Mouse (Mus musculus): ENCODE data around the gene Lzts3. TPM values are rescaled to one million over a fixed set of nuclear protein-coding genes. Genes with fewer than 3 reads are reported as not detected.

Gene Lzts3
- polyA plus RNA-seq, 1 experiment from 2014 or later, result 2.8 TPM

GRCm38 (mm10) chr2:130664102-130664701 is 21.6 kb upstream of the Lzts3 start, which contains the start of gene Ddrgk1:
Gene Ddrgk1, minus strand, starts transcription at chr2:130664659.
- peaks cover 8% of the 10 kb centered on the region; the same call in 1 of the 2 replicates for H3K4me1 ChIP-seq (ENCODE audit: control insufficient read depth, insufficient read depth, low read length)
- H3K9me3 ChIP-seq (ENCODE audit: control insufficient read depth, low read depth, low read length), result no peaks in the 10 kb centered on the region
- H3K36me3 ChIP-seq (ENCODE audit: control insufficient read depth, insufficient read depth, low read length), result peaks cover 26% of the 10 kb centered on the region; the same call in 1 of the 2 replicates
- H3K4me3 ChIP-seq (ENCODE audit: low read depth, low read length), result peak within 1 kb of the TSS; percentile 35
- H3K27ac ChIP-seq (ENCODE audit: low read length), result peak within 1 kb of the TSS; percentile 89
- peak within 1 kb of the TSS; percentile 63 for H3K4me2 ChIP-seq (replicated peaks; ENCODE audit: low read depth, low read length)
- H3K27me3 ChIP-seq (ENCODE audit: control insufficient read depth, insufficient read depth, low read length), result no peaks in the 10 kb centered on the region
- H3K9ac ChIP-seq (replicated peaks; ENCODE audit: low read depth, low read length), result peak within 1 kb of the TSS; percentile 47
- peak; percentile 97 for ATAC-seq (ENCODE audit: insufficient number of reproducible peaks, insufficient read depth, low FRiP score, low read depth)
- WGBS, result 0% methylated on average over 40 of the region's 40 CpGs

GRCm38 (mm10) chr2:130663342-130663741 is 20.7 kb upstream of the Lzts3 start:
- no peaks in the 10 kb centered on the region for H3K27me3 ChIP-seq (ENCODE audit: control insufficient read depth, insufficient read depth, low read length)
- H3K36me3 ChIP-seq (ENCODE audit: control insufficient read depth, insufficient read depth, low read length), result peaks cover 34% of the 10 kb centered on the region
- no peak for ATAC-seq (ENCODE audit: insufficient number of reproducible peaks, insufficient read depth, low FRiP score, low read depth)
- WGBS, result 90% methylated on average over 11 of the region's 11 CpGs
- H3K9me3 ChIP-seq (ENCODE audit: control insufficient read depth, low read depth, low read length), result no peaks in the 10 kb centered on the region
- H3K4me1 ChIP-seq (ENCODE audit: control insufficient read depth, insufficient read depth, low read length), result peaks cover 8% of the 10 kb centered on the region; the same call in 1 of the 2 replicates
- H3K27ac ChIP-seq (ENCODE audit: low read length), result no peak overlapping the region
- peak overlapping the region; percentile 47; the same call in 1 of the 2 replicates for H3K9ac ChIP-seq (replicated peaks; ENCODE audit: low read depth, low read length)
- peak overlapping the region; percentile 63 for H3K4me2 ChIP-seq (replicated peaks; ENCODE audit: low read depth, low read length)
- peak overlapping the region; percentile 35; the same call in 1 of the 2 replicates for H3K4me3 ChIP-seq (ENCODE audit: low read depth, low read length)

- ATAC-seq (ENCODE audit: insufficient number of reproducible peaks, insufficient read depth, low FRiP score, low read depth), result no peak
- Histone ChIP-seq H3K4me2 (replicated peaks; ENCODE audit: low read depth, low read length) (no peak overlapping the region), H3K36me3 (ENCODE audit: control insufficient read depth, insufficient read depth, low read length) (peaks cover 73% of the 10 kb centered on the region), H3K27ac (ENCODE audit: low read length) (no peak overlapping the region), H3K9me3 (ENCODE audit: control insufficient read depth, low read depth, low read length) (no peaks in the 10 kb centered on the region), H3K4me3 (ENCODE audit: low read depth, low read length) (no peak overlapping the region), H3K9ac (replicated peaks; ENCODE audit: low read depth, low read length) (no peak overlapping the region), H3K4me1 (ENCODE audit: control insufficient read depth, insufficient read depth, low read length) (peaks cover 8% of the 10 kb centered on the region; the same call in 1 of the 2 replicates), H3K27me3 (ENCODE audit: control insufficient read depth, insufficient read depth, low read length) (no peaks in the 10 kb centered on the region)
- WGBS, result 97% methylated on average over 10 of the region's 10 CpGs
Observed at GRCm38 (mm10) chr2:130658530-130658929, 15.9 kb upstream of the Lzts3 start.

- Histone ChIP-seq H3K9me3 (ENCODE audit: control insufficient read depth, low read depth, low read length) (no peaks in the 10 kb centered on the region), H3K4me3 (ENCODE audit: low read depth, low read length) (no peak overlapping the region), H3K27ac (ENCODE audit: low read length) (no peak overlapping the region), H3K27me3 (ENCODE audit: control insufficient read depth, insufficient read depth, low read length) (no peaks in the 10 kb centered on the region), H3K36me3 (ENCODE audit: control insufficient read depth, insufficient read depth, low read length) (peaks cover 80% of the 10 kb centered on the region), H3K4me2 (replicated peaks; ENCODE audit: low read depth, low read length) (no peak overlapping the region), H3K9ac (replicated peaks; ENCODE audit: low read depth, low read length) (no peak overlapping the region), H3K4me1 (ENCODE audit: control insufficient read depth, insufficient read depth, low read length) (no peaks in the 10 kb centered on the region)
- ATAC-seq (ENCODE audit: insufficient number of reproducible peaks, insufficient read depth, low FRiP score, low read depth), result no peak
- 84% methylated on average over 6 of the region's 6 CpGs for WGBS
Observed at GRCm38 (mm10) chr2:130657541-130657940, 14.9 kb upstream of the Lzts3 start.

- no peaks in the 10 kb centered on the region for H3K27me3 ChIP-seq (ENCODE audit: control insufficient read depth, insufficient read depth, low read length)
- H3K9me3 ChIP-seq (ENCODE audit: control insufficient read depth, low read depth, low read length), result no peaks in the 10 kb centered on the region
- no peak overlapping the region for H3K27ac ChIP-seq (ENCODE audit: low read length)
- WGBS, result 93% methylated on average over 9 of the region's 9 CpGs
- H3K9ac ChIP-seq (replicated peaks; ENCODE audit: low read depth, low read length), result no peak overlapping the region
- H3K36me3 ChIP-seq (ENCODE audit: control insufficient read depth, insufficient read depth, low read length), result peaks cover 77% of the 10 kb centered on the region
- H3K4me3 ChIP-seq (ENCODE audit: low read depth, low read length), result no peak overlapping the region
- no peaks in the 10 kb centered on the region for H3K4me1 ChIP-seq (ENCODE audit: control insufficient read depth, insufficient read depth, low read length)
- no peak overlapping the region for H3K4me2 ChIP-seq (replicated peaks; ENCODE audit: low read depth, low read length)
- ATAC-seq (ENCODE audit: insufficient number of reproducible peaks, insufficient read depth, low FRiP score, low read depth), result no peak
Observed at GRCm38 (mm10) chr2:130656536-130656935, 13.9 kb upstream of the Lzts3 start.

- ATAC-seq (ENCODE audit: insufficient number of reproducible peaks, insufficient read depth, low FRiP score, low read depth), result no peak
- Histone ChIP-seq H3K9me3 (ENCODE audit: control insufficient read depth, low read depth, low read length) (no peaks in the 10 kb centered on the region), H3K4me2 (replicated peaks; ENCODE audit: low read depth, low read length) (no peak overlapping the region), H3K36me3 (ENCODE audit: control insufficient read depth, insufficient read depth, low read length) (peaks cover 70% of the 10 kb centered on the region), H3K27ac (ENCODE audit: low read length) (no peak overlapping the region), H3K4me1 (ENCODE audit: control insufficient read depth, insufficient read depth, low read length) (no peaks in the 10 kb centered on the region), H3K9ac (replicated peaks; ENCODE audit: low read depth, low read length) (no peak overlapping the region), H3K27me3 (ENCODE audit: control insufficient read depth, insufficient read depth, low read length) (no peaks in the 10 kb centered on the region), H3K4me3 (ENCODE audit: low read depth, low read length) (no peak overlapping the region)
- WGBS, result 86% methylated on average over 6 of the region's 6 CpGs
Observed at GRCm38 (mm10) chr2:130655660-130656339, 13.2 kb upstream of the Lzts3 start.

GRCm38 (mm10) chr2:130653760-130654159 is 11.2 kb upstream of the Lzts3 start:
- ATAC-seq (ENCODE audit: insufficient number of reproducible peaks, insufficient read depth, low FRiP score, low read depth), result no peak
- Histone ChIP-seq H3K9ac (replicated peaks; ENCODE audit: low read depth, low read length) (no peak overlapping the region), H3K27me3 (ENCODE audit: control insufficient read depth, insufficient read depth, low read length) (no peaks in the 10 kb centered on the region), H3K4me1 (ENCODE audit: control insufficient read depth, insufficient read depth, low read length) (no peaks in the 10 kb centered on the region), H3K9me3 (ENCODE audit: control insufficient read depth, low read depth, low read length) (no peaks in the 10 kb centered on the region), H3K27ac (ENCODE audit: low read length) (no peak overlapping the region), H3K4me3 (ENCODE audit: low read depth, low read length) (no peak overlapping the region), H3K4me2 (replicated peaks; ENCODE audit: low read depth, low read length) (no peak overlapping the region), H3K36me3 (ENCODE audit: control insufficient read depth, insufficient read depth, low read length) (peaks cover 55% of the 10 kb centered on the region)
- 82% methylated on average over 1 of the region's 1 CpGs for WGBS

- no peak overlapping the region for H3K27ac ChIP-seq (ENCODE audit: low read length)
- no peak overlapping the region for H3K9ac ChIP-seq (replicated peaks; ENCODE audit: low read depth, low read length)
- H3K27me3 ChIP-seq (ENCODE audit: control insufficient read depth, insufficient read depth, low read length), result no peaks in the 10 kb centered on the region
- H3K36me3 ChIP-seq (ENCODE audit: control insufficient read depth, insufficient read depth, low read length), result peaks cover 52% of the 10 kb centered on the region
- H3K4me2 ChIP-seq (replicated peaks; ENCODE audit: low read depth, low read length), result no peak overlapping the region
- 89% methylated on average over 2 of the region's 2 CpGs for WGBS
- H3K9me3 ChIP-seq (ENCODE audit: control insufficient read depth, low read depth, low read length), result no peaks in the 10 kb centered on the region
- H3K4me1 ChIP-seq (ENCODE audit: control insufficient read depth, insufficient read depth, low read length), result no peaks in the 10 kb centered on the region
- no peak for ATAC-seq (ENCODE audit: insufficient number of reproducible peaks, insufficient read depth, low FRiP score, low read depth)
- no peak overlapping the region for H3K4me3 ChIP-seq (ENCODE audit: low read depth, low read length)
Observed at GRCm38 (mm10) chr2:130653303-130653702, 10.7 kb upstream of the Lzts3 start.

Data from stomach, embryonic 14.5 days (tissue).